Mouse (Mus musculus) ES-E14 (cell line): ENCODE data around the gene Trim47. TPM values are rescaled to one million over a fixed set of nuclear protein-coding genes. Genes with fewer than 3 reads are reported as not detected.
A peak's percentile ranks its signal among the peaks of the same experiment; 100 is the strongest.

ENCODE experiments used
- DNase-seq: peaks from one replicate; pipeline ENCODE4 v3.0.0-alpha.2; 2013; ENCODE audit warnings: low read depth, low spot score
- H3K27ac ChIP-seq: 2 replicates; pipeline ENCODE4 v1.5.1; 2012; ENCODE audit warnings: low read depth, mild to moderate bottlenecking, low read length, moderate library complexity, mixed read lengths; ENCODE audit not compliant: poor library complexity, insufficient read depth, severe bottlenecking
- H3K36me3 ChIP-seq: 2 replicates; pipeline ENCODE4 v1.6.1; 2012; ENCODE audit warnings: mild to moderate bottlenecking, low read length, moderate library complexity, mixed read lengths; ENCODE audit not compliant: control insufficient read depth, poor library complexity, insufficient read depth, severe bottlenecking
- H3K4me1 ChIP-seq, 2 experiments: fragments of 150-350 bp in 1 of 2; sonication (generic) in 1 of 2; 2 replicates each; pipeline ENCODE4 v1.6.1; 2012; ENCODE audit warnings: low read length in 2 of 2, mild to moderate bottlenecking in 1 of 2, mixed read lengths in 1 of 2; ENCODE audit not compliant: control insufficient read depth in 2 of 2, insufficient read depth in 2 of 2, poor library complexity in 1 of 2
- H3K4me3 ChIP-seq, 2 experiments: fragments of 150-350 bp in 1 of 2; sonication (generic) in 1 of 2; 2 replicates each; pipeline ENCODE4 v1.5.1; 2012; ENCODE audit warnings: low read length in 2 of 2, low read depth in 1 of 2, mild to moderate bottlenecking in 1 of 2, mixed read lengths in 1 of 2; ENCODE audit not compliant: insufficient read depth in 1 of 2, poor library complexity in 1 of 2, severe bottlenecking in 1 of 2
- H3K9ac ChIP-seq: 2 replicates; pipeline ENCODE4 v1.6.1; 2012; ENCODE audit warnings: low read depth, mild to moderate bottlenecking, low read length, mixed read lengths; ENCODE audit not compliant: poor library complexity, insufficient read depth, severe bottlenecking
- H3K9me3 ChIP-seq: fragments of 150-350 bp; sonication (generic); 2 replicates; pipeline ENCODE4 v1.6.1; 2012; ENCODE audit warnings: low read depth, mild to moderate bottlenecking, low read length; ENCODE audit not compliant: control insufficient read depth, insufficient read depth
- CHD2 ChIP-seq: IDR thresholded peaks from 2 replicates; pipeline ENCODE4 v1.6.1; 2014; ENCODE audit warnings: mild to moderate bottlenecking, low read depth, low read length, inconsistent platforms
- HCFC1 ChIP-seq: IDR thresholded peaks from 2 replicates; pipeline ENCODE4 v1.6.1; 2012; ENCODE audit warnings: low read length, inconsistent platforms, borderline replicate concordance; ENCODE audit not compliant: insufficient read depth
- MAFK ChIP-seq: IDR thresholded peaks from 2 replicates; pipeline ENCODE4 v1.6.1; 2014; ENCODE audit warnings: mild to moderate bottlenecking, low read depth, low read length, inconsistent platforms; ENCODE audit not compliant: insufficient read depth
- ZC3H11A ChIP-seq: IDR thresholded peaks from 2 replicates; pipeline ENCODE4 v1.6.1; 2012; ENCODE audit warnings: low read depth, mild to moderate bottlenecking, inconsistent platforms, low read length, borderline replicate concordance
- ZNF384 ChIP-seq: IDR thresholded peaks from 2 replicates; pipeline ENCODE4 v1.6.1; 2012; ENCODE audit warnings: low read depth, low read length, inconsistent platforms
- in situ Hi-C, 2 experiments: fragments of 600-800 bp; cut with MboI; formaldehyde crosslinking; loops; one replicate each; pipeline ENCODE4 v1.15.1; 2025; ENCODE audit warnings: low sequenced_read_pairs in 2 of 2, inconsistent platforms in 1 of 2; ENCODE audit not compliant: unreplicated experiment in 2 of 2
- total RNA-seq: library from RNA; depleted of rRNA; stranded (reverse); fragments of 300-350 nt; gene quantifications from 2 replicates; pipeline ENCODE4 v1.2.3, GENCODE M21; 2012

Trim47 gene
- total RNA-seq, 1 experiment, result 3.3 TPM

DNA sequence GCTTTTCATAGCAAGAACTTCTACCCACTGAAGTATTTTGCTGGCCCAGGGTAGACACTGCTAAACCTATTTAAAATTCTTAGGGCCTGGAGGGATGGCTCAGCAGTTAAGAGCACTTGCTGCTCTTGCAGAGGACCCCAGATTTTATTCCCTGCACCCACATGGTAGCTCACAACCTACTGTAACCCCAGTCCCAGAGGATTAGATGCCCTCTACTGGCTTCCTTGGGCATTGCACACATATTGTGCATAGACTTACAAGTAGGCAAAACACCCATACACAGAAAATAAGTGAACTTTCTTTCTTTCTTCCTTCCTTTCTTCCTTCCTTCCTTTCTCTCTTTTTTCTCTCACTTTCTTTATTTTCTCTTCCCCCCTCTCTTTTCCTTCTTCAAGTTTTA lies 9.2 kb downstream of the Trim47 start:
- no peaks in the 10 kb centered on the region for H3K36me3 ChIP-seq
- in situ Hi-C loops, result no loop called here
- DNase-seq, result no peak
- no peak overlapping the region for H3K4me3 ChIP-seq
- no peaks in the 10 kb centered on the region for H3K9me3 ChIP-seq
- TF ChIP-seq ZNF384 (no peak), HCFC1 (no peak), ZC3H11A (no peak), CHD2 (no peak), MAFK (no peak)
- no peak overlapping the region for H3K27ac ChIP-seq
- no peak overlapping the region for H3K9ac ChIP-seq
- peaks cover 0 to 2% of the 10 kb centered on the region in 2 experiments; a peak in 1 of 4 replicates for H3K4me1 ChIP-seq

DNA sequence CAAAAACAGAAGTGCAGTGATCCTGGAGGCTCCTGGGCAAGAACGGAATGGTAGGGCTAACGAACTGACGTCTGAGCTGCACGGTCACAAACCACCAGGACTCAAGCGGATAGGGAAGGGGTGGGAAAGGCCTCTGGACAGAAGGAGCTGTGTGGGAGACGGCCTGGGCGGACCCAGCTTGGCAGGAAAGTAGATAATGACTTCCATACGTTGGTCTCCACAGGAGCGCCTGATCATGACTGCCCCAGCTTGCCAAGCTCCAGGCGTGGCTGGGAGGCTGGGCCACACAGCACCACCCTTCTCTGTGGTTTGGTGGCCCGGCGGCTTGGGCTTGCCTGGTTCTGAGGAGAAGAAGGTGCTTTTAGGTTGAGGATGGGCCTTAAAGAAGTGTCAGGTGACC lies 9.8 kb downstream of the Trim47 start:
- H3K27ac ChIP-seq, result no peak overlapping the region
- H3K4me3 ChIP-seq, result no peak overlapping the region
- no peak for TF ChIP-seq CHD2
- no peak for TF ChIP-seq MAFK
- TF ChIP-seq ZNF384, result no peak
- TF ChIP-seq ZC3H11A, result no peak
- TF ChIP-seq HCFC1, result no peak
- no peak for DNase-seq
- H3K36me3 ChIP-seq, result no peaks in the 10 kb centered on the region
- in situ Hi-C loops, result no loop called here
- H3K9me3 ChIP-seq, result no peaks in the 10 kb centered on the region
- H3K4me1 ChIP-seq, result peaks cover 0 to 2% of the 10 kb centered on the region in 2 experiments; a peak in 1 of 4 replicates
- H3K9ac ChIP-seq, result no peak overlapping the region

DNA sequence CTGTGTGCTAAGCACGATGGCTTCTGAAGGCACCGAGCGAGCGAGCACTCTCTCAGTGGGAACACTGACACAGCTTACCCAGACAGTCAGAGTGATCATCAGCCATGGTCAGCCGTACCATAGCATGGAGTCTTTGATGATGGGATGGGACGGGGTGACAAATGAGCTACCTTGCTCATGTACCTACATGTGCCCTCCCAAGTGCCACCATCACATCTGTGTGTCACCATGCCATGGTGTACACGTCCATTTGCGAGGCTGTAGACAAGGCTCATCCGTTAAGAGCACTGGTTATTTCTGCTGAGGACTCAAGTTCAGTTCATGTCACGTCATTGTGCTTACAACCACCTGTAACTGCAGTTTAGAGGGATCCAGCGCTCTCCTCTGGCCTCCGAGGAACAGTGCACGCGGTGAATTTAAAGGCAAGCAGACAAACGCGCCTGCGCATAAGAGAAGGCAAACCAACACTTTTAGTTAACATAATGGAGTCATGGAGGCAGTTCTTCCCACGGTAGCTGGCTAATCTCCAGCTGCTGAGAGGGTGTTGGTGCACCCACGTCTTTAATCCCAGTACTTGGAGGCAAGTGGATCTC lies 15.3 kb downstream of the Trim47 start:
- no peak overlapping the region for H3K27ac ChIP-seq
- TF ChIP-seq MAFK (no peak), ZNF384 (no peak), CHD2 (no peak), HCFC1 (no peak), ZC3H11A (no peak)
- H3K4me1 ChIP-seq, result peaks cover 4 to 22% of the 10 kb centered on the region in 2 experiments; a peak in 3 of 4 replicates
- in situ Hi-C loops, result no loop called here
- no peak for DNase-seq
- H3K9ac ChIP-seq, result no peak overlapping the region
- H3K36me3 ChIP-seq, result no peaks in the 10 kb centered on the region
- H3K4me3 ChIP-seq, result no peak overlapping the region
- no peaks in the 10 kb centered on the region for H3K9me3 ChIP-seq

DNA sequence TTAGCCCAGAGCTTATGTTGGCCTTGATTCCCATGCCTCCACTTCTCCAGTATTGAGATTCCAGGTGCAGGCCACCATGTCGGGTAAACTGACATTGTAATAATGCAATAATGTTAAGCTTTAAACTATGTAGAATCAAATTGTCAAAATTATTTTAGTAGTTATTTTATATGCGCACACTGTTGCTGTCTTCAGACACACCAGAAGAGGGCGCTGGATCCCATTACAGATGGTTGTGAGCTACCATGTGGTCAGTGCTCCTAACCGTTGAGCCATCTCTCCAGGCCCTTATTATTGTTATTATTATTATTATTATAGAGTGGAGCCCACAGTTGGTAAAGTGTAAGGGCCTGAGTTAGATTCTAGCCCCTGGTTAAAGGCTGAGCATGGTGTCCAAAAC lies 15.9 kb downstream of the Trim47 start:
- Histone ChIP-seq H3K27ac (no peak overlapping the region), H3K9me3 (no peaks in the 10 kb centered on the region), H3K9ac (no peak overlapping the region), H3K36me3 (no peaks in the 10 kb centered on the region), H3K4me1 (peaks cover 4 to 26% of the 10 kb centered on the region in 2 experiments; a peak in 3 of 4 replicates), H3K4me3 (no peak overlapping the region)
- in situ Hi-C loops, result no loop called here
- TF ChIP-seq ZNF384, result no peak
- no peak for TF ChIP-seq CHD2
- TF ChIP-seq ZC3H11A, result no peak
- TF ChIP-seq MAFK, result no peak
- no peak for TF ChIP-seq HCFC1
- DNase-seq, result no peak

DNA sequence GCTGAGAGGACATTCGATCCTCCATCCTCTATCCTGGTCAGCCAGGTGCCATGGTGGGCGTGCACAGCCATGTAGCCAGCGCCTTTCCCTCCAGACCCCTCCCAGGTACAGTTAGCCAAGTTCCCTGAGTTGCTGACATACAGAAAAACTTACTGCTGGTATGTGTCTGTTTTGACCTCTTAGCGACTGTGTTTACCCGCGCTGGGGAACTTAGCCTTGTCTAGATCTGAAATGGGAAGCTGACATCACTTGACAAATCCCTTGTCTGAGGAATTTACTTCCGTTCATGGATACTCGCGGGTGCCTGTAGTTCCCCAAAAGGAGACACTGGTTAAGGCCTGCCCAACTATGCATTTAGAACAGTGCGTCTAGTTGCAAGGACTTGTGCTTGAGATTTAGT lies 16.5 kb downstream of the Trim47 start:
- DNase-seq, result no peak
- Histone ChIP-seq H3K9me3 (no peaks in the 10 kb centered on the region), H3K9ac (no peak overlapping the region), H3K36me3 (no peaks in the 10 kb centered on the region), H3K4me1 (peaks cover 4 to 29% of the 10 kb centered on the region in 2 experiments; a peak in 3 of 4 replicates), H3K27ac (no peak overlapping the region), H3K4me3 (peak overlapping the region; percentile 45 to 46; a peak in 3 of 4 replicates)
- no peak for TF ChIP-seq ZC3H11A
- TF ChIP-seq MAFK, result no peak
- TF ChIP-seq ZNF384, result no peak
- TF ChIP-seq HCFC1, result no peak
- TF ChIP-seq CHD2, result no peak
- in situ Hi-C loops, result no loop called here
